Mouse (Mus musculus) intestine, embryonic 16.5 days (tissue): ENCODE measurements around the gene Brat1. TPM values are rescaled to one million over a fixed set of nuclear protein-coding genes. Genes with fewer than 3 reads are reported as not detected.

Source experiments
- ATAC-seq: fragments of 200-750 bp; cut with Nextera tagmentation; 2 replicates; pipeline ENCODE4 v1.8.0; 2017; ENCODE audit warnings: moderate TSS enrichment, moderate library complexity
- H3K27ac ChIP-seq: fragments of 300-500 bp; sonication (generic); 2 replicates; pipeline ENCODE4 v1.5.1; 2014; ENCODE audit warnings: mild to moderate bottlenecking, low read length
- H3K27me3 ChIP-seq: fragments of 300-500 bp; sonication (generic); replicated peaks from 2 replicates; pipeline ENCODE4 v1.6.1; 2014; ENCODE audit warnings: low read length, control low read depth, mixed read lengths; ENCODE audit not compliant: control insufficient read depth, insufficient read depth
- H3K36me3 ChIP-seq: fragments of 300-500 bp; sonication (generic); 2 replicates; pipeline ENCODE4 v1.6.1; 2014; ENCODE audit warnings: low read length, control low read depth; ENCODE audit not compliant: control insufficient read depth, insufficient read depth
- H3K4me1 ChIP-seq: fragments of 300-500 bp; sonication (generic); 2 replicates; pipeline ENCODE4 v1.6.1; 2014; ENCODE audit warnings: low read length, control low read depth, mixed read lengths; ENCODE audit not compliant: control insufficient read depth, insufficient read depth
- H3K4me2 ChIP-seq: fragments of 300-500 bp; sonication (generic); 2 replicates; pipeline ENCODE4 v1.6.1; 2014; ENCODE audit warnings: low read depth, low read length, control low read depth
- H3K4me3 ChIP-seq: fragments of 300-500 bp; sonication (generic); 2 replicates; pipeline ENCODE4 v1.5.1; 2014; ENCODE audit warnings: mild to moderate bottlenecking, low read length
- H3K9ac ChIP-seq: fragments of 300-500 bp; sonication (generic); 2 replicates; pipeline ENCODE4 v1.6.1; 2014; ENCODE audit warnings: low read depth, low read length
- H3K9me3 ChIP-seq: fragments of 300-500 bp; sonication (generic); 2 replicates; pipeline ENCODE4 v1.6.1; 2016; ENCODE audit warnings: low read length, control low read depth; ENCODE audit not compliant: control insufficient read depth
- WGBS: fragments of 180-500 bp; shearing (Covaris S2); extraction: QIAGEN DNeasy Blood & Tissue Kit; methylation state at CpG from one replicate; pipeline ENCODE4 v1.1.7; 2014; 5-methylcytosine and 5-hydroxymethylcytosine counted together
- polyA plus RNA-seq: library from polyadenylated mRNA; unstranded; fragments of >200 nt; fragmentation: Nextera tagmentation; extraction: Ambion mirVana; gene quantifications from 2 replicates; pipeline ENCODE4 v1.2.1, GENCODE M21; 2015

Brat1 gene
- polyA plus RNA-seq, 1 experiment from 2014 or later = 19.0 TPM

DNA sequence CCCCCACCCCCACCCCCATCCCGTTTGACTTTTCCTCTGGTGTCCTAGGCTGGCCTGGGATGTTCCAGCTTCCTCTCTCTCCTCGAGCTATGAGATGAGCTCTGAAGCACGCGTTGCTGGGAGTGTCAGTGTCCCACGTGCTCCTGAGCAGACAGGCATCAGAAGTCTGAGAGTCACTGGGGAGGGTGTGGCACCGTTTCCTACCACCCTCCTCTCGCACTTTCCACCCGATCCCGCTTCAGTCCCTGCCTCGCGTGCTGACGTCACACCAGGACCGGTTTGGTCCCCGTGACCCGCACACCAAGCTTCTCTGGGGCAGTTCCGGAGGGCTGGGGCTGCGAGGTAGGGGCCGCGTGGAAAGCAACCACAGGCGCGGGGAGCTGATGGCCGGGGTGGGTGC is 30.5 kb downstream of the Brat1 start:
- H3K4me2 ChIP-seq = peak overlapping the region; percentile 74
- H3K27ac ChIP-seq = no peak overlapping the region
- H3K36me3 ChIP-seq = no peaks in the 10 kb centered on the region
- ATAC-seq = peak; percentile 69
- WGBS = 1% methylated on average over 22 of the region's 22 CpGs
- H3K27me3 ChIP-seq = peaks cover 9% of the 10 kb centered on the region; the same call in 1 of the 2 replicates
- H3K9ac ChIP-seq = peak overlapping the region; percentile 60
- peaks cover 5% of the 10 kb centered on the region for H3K4me1 ChIP-seq
- H3K4me3 ChIP-seq = peak overlapping the region; percentile 42
- no peaks in the 10 kb centered on the region for H3K9me3 ChIP-seq

GRCm38 (mm10) chr5:140736166-140736565 is 31.4 kb downstream of the Brat1 start:
- Histone ChIP-seq H3K27me3 (peaks cover 9% of the 10 kb centered on the region; the same call in 1 of the 2 replicates), H3K27ac (no peak overlapping the region), H3K4me2 (no peak overlapping the region), H3K36me3 (no peaks in the 10 kb centered on the region), H3K4me3 (no peak overlapping the region; the same call in 1 of the 2 replicates), H3K9me3 (no peaks in the 10 kb centered on the region), H3K9ac (no peak overlapping the region), H3K4me1 (peaks cover 5% of the 10 kb centered on the region)
- 19% methylated on average over 11 of the region's 13 CpGs for WGBS
- no peak for ATAC-seq

- H3K4me1 ChIP-seq = peaks cover 5% of the 10 kb centered on the region
- H3K9me3 ChIP-seq = no peaks in the 10 kb centered on the region
- H3K9ac ChIP-seq = no peak overlapping the region
- no peaks in the 10 kb centered on the region for H3K36me3 ChIP-seq
- no peak overlapping the region for H3K27ac ChIP-seq
- H3K4me3 ChIP-seq = no peak overlapping the region
- no peak overlapping the region for H3K4me2 ChIP-seq
- no peak for ATAC-seq
- WGBS = 69% methylated on average over 12 of the region's 12 CpGs
- peaks cover 9% of the 10 kb centered on the region; the same call in 1 of the 2 replicates for H3K27me3 ChIP-seq
Measured at GRCm38 (mm10) chr5:140739813-140740212, 35.0 kb downstream of the Brat1 start.

- Histone ChIP-seq H3K36me3 (no peaks in the 10 kb centered on the region), H3K4me3 (no peak overlapping the region), H3K9me3 (no peaks in the 10 kb centered on the region), H3K4me2 (no peak overlapping the region), H3K27ac (no peak overlapping the region), H3K9ac (no peak overlapping the region), H3K4me1 (no peaks in the 10 kb centered on the region), H3K27me3 (0 out of 2 replicates have a peak, but pooled peaks cover 5% of the 10 kb centered on the region)
- WGBS = 74% methylated on average over 11 of the region's 11 CpGs
- no peak for ATAC-seq
Measured at GRCm38 (mm10) chr5:140741040-140741439, 36.2 kb downstream of the Brat1 start.

DNA sequence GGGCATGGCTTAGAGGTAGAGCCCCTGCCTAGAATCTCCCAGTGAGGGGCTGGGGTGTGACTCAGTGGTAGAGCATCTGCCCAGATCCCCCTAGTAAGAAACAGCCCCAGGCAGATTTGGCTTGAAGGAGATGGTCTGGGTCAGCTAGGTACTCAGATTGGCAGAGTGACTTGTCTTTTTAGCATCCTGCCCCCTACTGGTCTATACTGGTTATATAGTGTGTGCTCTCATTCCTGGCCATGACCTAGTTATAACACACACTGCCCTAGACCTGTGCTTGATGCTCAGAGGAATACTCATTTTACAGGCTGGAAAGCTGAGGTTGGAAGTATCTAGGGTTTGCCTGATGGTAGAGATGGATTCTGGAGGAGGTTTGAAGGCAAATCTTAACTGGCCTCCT is 37.1 kb downstream of the Brat1 start:
- no peaks in the 10 kb centered on the region for H3K9me3 ChIP-seq
- H3K36me3 ChIP-seq = no peaks in the 10 kb centered on the region
- no peak overlapping the region for H3K9ac ChIP-seq
- 0 out of 2 replicates have a peak, but pooled peaks cover 4% of the 10 kb centered on the region for H3K27me3 ChIP-seq
- no peaks in the 10 kb centered on the region for H3K4me1 ChIP-seq
- H3K27ac ChIP-seq = no peak overlapping the region
- H3K4me2 ChIP-seq = no peak overlapping the region
- ATAC-seq = 0 out of 2 replicates have a peak, but pooled peaks have one; percentile 20
- H3K4me3 ChIP-seq = no peak overlapping the region

GRCm38 (mm10) chr5:140743706-140744131 is 38.9 kb downstream of the Brat1 start:
- Histone ChIP-seq H3K4me3 (no peak overlapping the region), H3K27me3 (no peaks in the 10 kb centered on the region), H3K4me1 (peaks cover 3% of the 10 kb centered on the region), H3K27ac (no peak overlapping the region), H3K4me2 (no peak overlapping the region), H3K9ac (no peak overlapping the region; the same call in 1 of the 2 replicates), H3K9me3 (no peaks in the 10 kb centered on the region), H3K36me3 (no peaks in the 10 kb centered on the region)
- no peak for ATAC-seq
- WGBS = 41% methylated on average over 12 of the region's 12 CpGs

DNA sequence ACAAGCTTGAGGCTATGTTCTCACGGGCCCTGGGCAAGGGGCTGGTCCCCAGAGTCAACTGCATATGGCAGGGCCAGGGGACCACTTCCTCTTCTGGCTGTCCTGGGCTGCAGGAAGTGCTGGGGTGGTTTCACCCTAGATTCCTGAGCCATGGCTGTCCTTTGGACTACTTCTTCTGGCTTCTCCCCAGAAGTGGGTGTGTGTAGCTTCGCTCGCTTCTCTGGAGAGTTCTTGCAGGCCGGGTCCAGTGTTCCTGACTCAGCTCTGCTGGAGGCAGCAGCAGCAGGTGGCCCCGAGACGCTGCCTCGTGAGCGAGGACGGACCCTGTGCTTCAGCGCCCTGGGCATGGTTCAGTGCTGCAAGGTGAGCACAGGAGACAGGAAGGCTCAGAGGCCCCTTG is 43.6 kb downstream of the Brat1 start:
- no peak overlapping the region for H3K4me3 ChIP-seq
- WGBS = 89% methylated on average over 10 of the region's 10 CpGs
- ATAC-seq = 0 out of 2 replicates have a peak, but pooled peaks have one; percentile 17

GRCm38 (mm10) chr5:140749062-140749875 is 44.5 kb downstream of the Brat1 start:
- peak overlapping the region; percentile 39 for H3K4me3 ChIP-seq
- 0 out of 2 replicates have a peak, but pooled peaks cover 5% of the 10 kb centered on the region for H3K36me3 ChIP-seq
- H3K9ac ChIP-seq = peak overlapping the region; percentile 64
- H3K27ac ChIP-seq = 0 out of 2 replicates have a peak overlapping the region, but pooled peaks have one; percentile 15
- 18% methylated on average over 12 of the region's 12 CpGs for WGBS
- peak; percentile 84 for ATAC-seq
- H3K27me3 ChIP-seq = no peaks in the 10 kb centered on the region
- H3K4me1 ChIP-seq = peaks cover 11% of the 10 kb centered on the region
- peak overlapping the region; percentile 57 for H3K4me2 ChIP-seq
- H3K9me3 ChIP-seq = 0 out of 2 replicates have a peak, but pooled peaks cover 7% of the 10 kb centered on the region

More for the DNA sequence above, 43.6 kb downstream of the Brat1 start:
- Histone ChIP-seq H3K27me3 (no peaks in the 10 kb centered on the region), H3K4me2 (no peak overlapping the region), H3K4me1 (peaks cover 11% of the 10 kb centered on the region), H3K9me3 (0 out of 2 replicates have a peak, but pooled peaks cover 7% of the 10 kb centered on the region), H3K27ac (no peak overlapping the region), H3K9ac (no peak overlapping the region), H3K36me3 (0 out of 2 replicates have a peak, but pooled peaks cover 5% of the 10 kb centered on the region)

DNA sequence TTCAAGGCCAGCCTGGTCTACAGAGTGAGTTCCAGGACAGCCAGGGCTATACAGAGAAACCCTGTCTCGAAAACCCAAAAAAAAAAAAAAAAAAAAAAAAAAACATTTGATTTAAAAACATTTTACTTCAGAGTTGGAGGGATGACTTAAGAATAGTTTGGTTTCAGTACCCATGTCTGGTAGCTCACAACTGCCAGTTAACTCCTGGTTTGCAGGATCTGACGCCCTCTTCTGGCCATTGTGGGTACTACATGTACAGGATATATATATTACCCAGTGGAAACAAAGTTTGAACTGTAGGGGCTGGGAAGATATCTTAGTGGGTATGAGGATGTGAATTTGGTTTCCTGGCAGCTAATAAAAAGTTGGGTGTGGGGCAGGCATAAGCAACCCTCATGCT is 46.1 kb downstream of the Brat1 start:
- Histone ChIP-seq H3K27me3 (no peaks in the 10 kb centered on the region), H3K4me2 (no peak overlapping the region), H3K9me3 (0 out of 2 replicates have a peak, but pooled peaks cover 7% of the 10 kb centered on the region), H3K36me3 (peaks cover 9% of the 10 kb centered on the region; the same call in 1 of the 2 replicates), H3K9ac (no peak overlapping the region), H3K4me3 (no peak overlapping the region), H3K27ac (no peak overlapping the region), H3K4me1 (peaks cover 11% of the 10 kb centered on the region)
- ATAC-seq = no peak
- 3% methylated on average over 1 of the region's 2 CpGs for WGBS
